Mouse (Mus musculus) thymus, postnatal 0 days (tissue): Measurements from ENCODE around the gene Antxr1. TPM values are rescaled to one million over a fixed set of nuclear protein-coding genes. Genes with fewer than 3 reads are reported as not detected.
A peak's percentile ranks its signal among the peaks of the same experiment; 100 is the strongest.

Source experiments
- DNase-seq: peaks from one replicate; pipeline ENCODE4 v3.0.0-alpha.2; 2015; ENCODE audit warnings: low spot score
- polyA plus RNA-seq: library from polyadenylated mRNA; unstranded; fragments of >200 nt; fragmentation: Nextera tagmentation; extraction: Ambion mirVana; gene quantifications from 2 replicates; pipeline ENCODE4 v1.2.1, GENCODE M21; 2015

Antxr1 gene
- polyA plus RNA-seq, 1 experiment from 2014 or later: 0.61 TPM

DNA sequence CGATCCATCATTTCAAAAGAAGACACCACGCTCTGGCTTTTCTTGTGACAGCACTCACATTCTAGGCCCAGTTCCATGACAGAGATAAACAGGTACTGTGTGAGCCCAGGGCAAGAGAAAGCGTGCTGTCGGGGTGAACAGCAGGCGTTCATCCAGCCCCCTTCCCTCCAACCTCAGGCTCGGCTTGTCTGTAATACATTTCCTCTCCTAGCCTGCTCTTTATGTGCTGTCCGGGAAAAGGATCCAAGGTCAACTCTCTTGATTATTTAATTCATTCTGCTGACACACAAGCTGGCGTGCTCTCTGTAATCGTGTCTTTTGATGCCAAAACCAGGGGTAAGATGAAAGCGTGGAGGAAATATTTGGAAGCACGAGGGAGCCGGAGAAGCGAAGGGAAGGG, 192.0 kb downstream of the Antxr1 start:
- no peak for DNase-seq

GRCm38 (mm10) chr6:87142239-87142638, 193.4 kb downstream of the Antxr1 start:
- no peak for DNase-seq

DNA sequence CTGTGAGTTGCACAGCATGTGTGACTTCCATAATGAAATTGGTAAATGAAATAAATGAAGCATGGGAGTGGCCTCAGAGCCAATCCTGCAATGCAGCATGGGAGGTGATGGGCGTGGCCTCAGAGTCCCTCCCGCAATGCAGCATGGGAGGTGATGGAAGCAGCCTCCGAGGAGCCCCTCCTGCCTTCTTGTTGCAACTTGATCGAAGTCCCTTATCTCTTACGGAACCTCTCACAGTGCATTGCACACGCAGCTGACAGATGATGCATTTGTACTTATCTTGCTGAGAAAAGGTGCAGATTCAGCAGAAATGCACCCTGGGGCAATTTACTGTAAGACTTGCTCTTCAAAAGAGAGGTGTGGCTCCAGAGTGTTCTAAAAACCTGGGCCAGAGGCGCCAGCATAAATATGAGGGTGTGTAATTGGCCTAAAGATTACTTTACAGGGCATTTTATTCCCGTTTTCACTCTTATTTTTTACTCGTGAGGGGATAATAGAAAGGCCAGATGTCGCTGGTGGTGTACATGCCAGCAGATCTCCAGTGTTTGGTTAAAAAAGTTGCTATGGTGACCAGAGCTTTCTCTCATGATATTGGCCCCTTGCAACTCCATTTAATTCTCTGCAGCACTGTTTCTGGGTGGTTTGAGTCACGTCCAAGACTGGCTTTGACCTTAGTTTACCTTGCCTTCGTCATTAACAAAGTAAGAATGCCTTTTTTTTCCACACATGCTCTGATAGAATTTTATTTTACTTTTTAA, 195.6 kb downstream of the Antxr1 start:
- DNase-seq: no peak

DNA sequence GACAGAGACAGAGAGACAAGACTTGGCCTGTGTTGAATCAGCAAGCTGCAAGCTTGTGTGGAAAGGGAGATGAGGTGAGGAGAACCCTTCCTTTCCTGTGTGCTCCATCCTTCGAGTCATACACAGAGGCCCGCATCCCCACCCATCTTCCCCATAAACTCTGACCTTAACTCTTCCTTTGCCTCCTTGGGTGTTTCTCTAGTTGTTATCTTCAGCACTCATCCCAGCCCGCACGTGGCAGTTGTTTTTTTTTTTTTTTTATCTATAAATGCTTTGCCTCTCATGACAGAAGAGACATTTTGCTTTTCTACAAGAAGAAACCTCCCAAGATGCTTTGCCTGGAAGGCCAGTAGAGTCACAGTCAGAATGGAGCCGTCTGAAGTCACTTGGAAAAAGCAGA, 197.1 kb downstream of the Antxr1 start:
- DNase-seq: no peak

- DNase-seq: no peak
These were observed 201.6 kb downstream of the Antxr1 start for GRCm38 (mm10) chr6:87133966-87134546.

GRCm38 (mm10) chr6:87133520-87133919, 202.1 kb downstream of the Antxr1 start:
- DNase-seq: no peak

DNA sequence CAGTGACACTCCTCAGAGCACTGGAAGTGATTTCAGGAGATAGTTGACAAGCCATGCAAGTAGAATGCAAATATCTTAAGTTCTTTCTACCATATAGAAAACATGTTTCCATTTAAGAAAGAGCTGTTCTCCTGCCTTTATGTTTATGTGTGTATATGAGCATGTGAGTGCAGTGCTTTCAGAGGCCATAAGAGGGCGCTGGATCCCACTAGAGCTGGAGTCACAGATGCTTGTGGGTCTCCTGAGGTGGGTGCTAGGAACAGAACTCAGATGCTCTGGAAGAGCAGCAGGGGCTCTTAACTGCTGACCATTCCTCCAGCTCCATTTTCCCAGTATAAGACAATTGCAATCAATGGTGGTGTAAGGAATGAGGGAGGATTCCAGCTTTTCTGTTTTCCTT, 204.5 kb downstream of the Antxr1 start:
- DNase-seq: no peak

DNA sequence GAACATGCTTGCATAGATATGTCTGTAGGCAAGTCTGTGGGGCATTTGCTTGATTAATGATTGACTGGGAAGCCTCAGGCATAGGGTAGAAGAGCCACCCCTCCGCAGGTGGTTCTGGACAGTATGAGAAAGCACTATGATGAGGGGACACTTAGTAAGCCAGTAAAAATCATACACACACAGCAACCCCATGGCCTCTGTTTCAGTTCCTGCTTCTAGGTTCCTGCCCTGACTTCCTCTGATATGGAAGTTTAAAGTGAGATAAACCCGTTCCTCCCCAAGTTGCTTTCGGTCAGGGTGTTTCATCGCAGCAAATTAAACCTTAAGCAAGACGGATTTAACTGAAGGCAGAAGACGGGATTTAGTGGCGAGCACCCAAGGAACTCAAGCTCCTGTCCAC, 205.0 kb downstream of the Antxr1 start:
- DNase-seq: no peak

- DNase-seq: no peak
These were observed 205.8 kb downstream of the Antxr1 start for GRCm38 (mm10) chr6:87129861-87130260.

- no peak for DNase-seq
These were observed 208.4 kb downstream of the Antxr1 start for GRCm38 (mm10) chr6:87127049-87127753.

GRCm38 (mm10) chr6:87123973-87124372, 211.6 kb downstream of the Antxr1 start:
- DNase-seq: no peak

DNA sequence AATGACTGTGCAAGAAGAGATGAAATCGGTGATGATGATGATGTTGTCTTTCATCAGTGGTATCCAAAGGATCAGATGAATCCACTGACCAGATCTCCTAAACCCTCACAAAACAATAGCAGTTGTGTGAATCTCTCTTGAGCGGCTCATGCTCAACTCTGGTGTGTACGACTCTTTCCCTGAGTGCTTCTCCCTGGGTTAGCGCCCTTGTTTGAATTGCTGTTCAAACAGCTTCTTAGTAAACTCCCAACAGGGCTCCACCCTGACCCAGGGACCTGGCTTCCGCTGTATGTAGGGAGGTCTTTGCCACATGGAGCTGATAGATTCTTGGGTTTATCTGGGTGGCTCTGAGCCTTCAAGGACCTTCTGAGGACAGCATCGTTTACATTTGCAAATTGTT, 212.2 kb downstream of the Antxr1 start:
- DNase-seq: no peak

DNA sequence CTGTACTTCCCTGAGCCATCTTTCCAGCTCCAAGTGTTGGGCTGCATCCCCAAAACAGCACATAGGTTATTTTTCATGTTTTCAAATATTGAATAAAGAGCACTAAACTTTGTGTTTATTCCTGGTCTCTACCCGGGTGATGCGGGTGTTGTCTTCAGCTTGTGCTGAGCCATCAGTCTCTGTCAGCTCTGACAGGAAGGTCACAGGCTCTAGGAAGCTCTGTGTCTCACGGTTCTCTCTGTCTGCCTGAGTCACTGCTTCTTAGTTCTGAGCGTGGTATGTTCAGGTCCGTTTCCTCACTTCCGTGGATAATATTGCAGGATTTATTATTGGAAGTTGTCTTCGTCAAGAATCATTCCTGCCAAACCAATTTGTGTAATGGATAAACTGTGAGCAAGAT, 213.7 kb downstream of the Antxr1 start:
- peak; percentile 23 for DNase-seq

DNA sequence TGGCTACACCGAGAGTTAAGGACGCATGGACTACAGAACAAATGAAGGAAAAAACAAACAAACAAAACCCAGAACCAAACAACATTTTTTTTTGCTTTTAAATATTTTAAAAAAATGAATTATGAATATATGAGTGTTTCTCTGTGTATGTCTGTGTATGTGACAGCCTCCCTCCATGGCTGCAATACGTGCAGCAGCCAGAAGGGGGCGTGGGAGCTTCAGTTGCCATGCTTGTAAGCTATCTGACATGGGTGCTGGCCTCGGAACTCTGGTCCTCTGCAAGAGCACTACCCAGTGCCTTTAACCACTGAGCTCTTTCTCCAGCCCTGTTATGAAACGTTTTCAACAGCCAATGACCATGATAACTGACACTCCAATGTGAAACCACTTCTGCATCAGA, 215.0 kb downstream of the Antxr1 start:
- peak; percentile 41 for DNase-seq

- no peak for DNase-seq
These were observed 215.6 kb downstream of the Antxr1 start for GRCm38 (mm10) chr6:87119975-87120374.

DNA sequence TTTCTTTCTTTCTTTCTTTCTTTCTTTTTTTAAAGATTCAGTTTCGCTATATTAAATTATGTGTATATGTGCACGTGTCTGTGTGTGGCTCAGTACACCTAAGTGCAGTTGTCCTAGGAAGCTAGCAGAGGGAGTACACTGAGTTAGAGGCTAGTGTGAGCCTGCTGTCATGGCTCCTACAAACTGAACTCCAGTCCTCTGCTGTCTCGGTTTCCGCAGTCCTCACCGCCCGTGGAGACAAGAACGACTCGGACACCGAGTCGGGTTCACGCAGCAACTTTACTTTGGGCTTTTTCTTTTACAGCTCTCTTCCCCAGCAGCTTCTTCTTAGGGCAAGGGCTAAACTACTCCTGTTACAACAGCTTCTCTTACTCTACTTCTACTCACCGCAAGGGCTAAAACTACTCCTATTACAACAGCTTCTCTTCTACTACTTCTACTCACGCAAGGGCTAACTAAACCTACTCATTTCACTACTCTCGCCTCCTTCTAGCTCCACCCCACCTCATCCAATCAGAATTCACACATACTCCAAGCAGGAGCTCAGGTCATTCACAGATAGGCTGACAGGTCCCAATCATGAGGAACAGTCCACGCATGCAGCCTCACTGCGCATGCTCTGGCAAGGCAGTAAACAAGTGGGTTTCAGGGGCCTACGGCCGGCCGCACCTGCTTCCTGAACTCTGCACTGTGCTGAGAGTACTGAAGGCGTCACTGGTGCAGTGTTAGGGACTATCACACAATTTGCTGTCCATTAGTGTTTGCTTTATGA, 216.4 kb downstream of the Antxr1 start:
- DNase-seq: peak; percentile 91

- DNase-seq: no peak
These were observed 219.0 kb downstream of the Antxr1 start for GRCm38 (mm10) chr6:87116596-87116995.

DNA sequence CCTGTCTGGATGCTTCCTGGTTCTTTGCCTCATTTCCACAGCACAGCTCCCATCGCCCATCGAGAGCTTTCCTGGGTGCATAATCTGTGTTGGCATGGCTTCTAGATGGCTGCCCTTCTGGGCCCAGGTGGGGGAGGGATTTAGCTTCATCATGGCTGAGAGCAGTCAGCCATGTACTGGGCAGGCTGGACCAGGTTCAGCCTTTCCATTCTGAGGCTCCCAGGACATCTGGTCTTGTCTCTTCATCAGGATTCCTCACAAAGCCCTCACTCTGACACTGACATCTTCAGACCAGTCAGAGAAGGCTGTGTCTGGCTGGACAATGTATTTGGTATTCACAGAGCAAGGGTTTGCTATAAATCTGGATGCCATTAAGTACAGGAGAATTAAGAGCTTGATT, 219.6 kb downstream of the Antxr1 start:
- no peak for DNase-seq

DNA sequence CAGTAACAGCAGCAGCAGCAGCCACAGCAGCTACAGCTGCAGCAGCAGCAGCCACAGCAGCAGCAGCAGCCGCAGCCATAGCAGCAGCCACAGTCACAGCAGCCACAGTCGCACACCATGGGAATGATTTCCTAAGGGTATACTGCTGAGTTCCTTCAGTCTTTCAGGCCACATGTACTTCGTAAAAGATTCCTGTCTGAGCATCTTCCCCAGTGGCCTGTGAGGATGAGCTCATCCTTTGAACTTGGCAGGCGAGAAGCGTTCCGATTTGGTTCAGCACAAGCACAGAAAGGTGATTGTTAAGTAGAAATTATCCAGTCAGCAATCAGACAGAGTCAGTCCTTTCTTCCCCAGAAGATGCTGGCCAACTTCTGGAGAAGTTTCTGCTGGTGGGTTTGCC, 223.5 kb downstream of the Antxr1 start:
- no peak for DNase-seq

DNA sequence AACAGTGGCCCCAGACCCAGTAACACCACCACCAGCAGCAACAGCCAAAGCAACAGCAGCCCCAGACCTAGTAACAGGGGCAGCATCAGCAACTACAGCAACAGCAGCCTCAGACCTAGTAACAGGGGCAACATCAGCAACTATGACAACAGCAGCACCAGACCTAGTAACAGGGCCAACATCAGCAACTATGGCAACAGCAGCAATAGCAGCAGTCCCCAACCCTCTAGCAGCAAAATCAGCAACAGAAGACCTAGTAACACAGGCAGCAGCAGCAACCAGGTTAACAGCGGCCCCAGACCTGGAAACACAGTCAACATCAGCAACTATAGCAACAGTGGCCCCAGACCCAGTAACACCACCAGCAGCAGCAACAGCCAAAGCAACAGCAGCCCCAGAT, 224.1 kb downstream of the Antxr1 start:
- no peak for DNase-seq

DNA sequence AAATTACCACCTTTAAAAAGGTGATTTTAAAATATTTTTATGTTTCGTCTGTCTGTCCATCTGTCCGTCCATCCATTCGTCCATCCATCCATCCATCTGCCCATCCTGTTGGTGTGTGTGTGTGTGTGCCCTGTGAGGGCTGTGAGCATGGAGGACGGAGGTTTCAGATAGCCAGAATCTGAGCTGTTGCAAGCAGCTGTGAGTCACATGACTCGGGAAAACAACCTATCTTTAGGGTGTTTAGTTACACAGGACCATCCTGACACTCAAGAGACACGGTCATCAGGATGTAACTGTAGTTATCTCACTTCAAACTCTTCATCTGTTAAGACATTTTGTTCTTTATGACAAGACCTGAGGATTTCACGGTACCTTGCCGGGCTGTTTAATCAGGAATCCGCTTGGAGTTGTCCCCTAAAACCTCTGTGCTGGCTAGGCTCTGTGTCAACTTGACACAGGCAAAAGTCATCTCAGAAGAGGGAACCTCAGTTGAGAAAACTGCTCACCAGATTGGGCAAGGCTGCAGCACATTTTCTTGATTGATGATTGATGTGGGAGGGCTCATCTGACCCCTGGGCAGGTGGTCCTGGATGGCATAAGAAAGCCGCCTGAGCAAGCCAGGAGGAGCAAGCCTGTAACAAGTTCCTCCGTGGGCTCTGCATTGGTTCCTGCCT, 231.4 kb downstream of the Antxr1 start, which contains the start of gene D6Ertd527e:
Gene D6Ertd527e, plus strand, starts transcription at position 624 of the 674 bp plus-strand sequence.
- DNase-seq: no peak
